Mouse (Mus musculus): Measurements from ENCODE around the gene Hnf1a. TPM values are rescaled to one million over a fixed set of nuclear protein-coding genes. Genes with fewer than 3 reads are reported as not detected.

The Hnf1a gene
- polyA plus RNA-seq, 1 experiment from 2014 or later = 0.07 TPM

DNA sequence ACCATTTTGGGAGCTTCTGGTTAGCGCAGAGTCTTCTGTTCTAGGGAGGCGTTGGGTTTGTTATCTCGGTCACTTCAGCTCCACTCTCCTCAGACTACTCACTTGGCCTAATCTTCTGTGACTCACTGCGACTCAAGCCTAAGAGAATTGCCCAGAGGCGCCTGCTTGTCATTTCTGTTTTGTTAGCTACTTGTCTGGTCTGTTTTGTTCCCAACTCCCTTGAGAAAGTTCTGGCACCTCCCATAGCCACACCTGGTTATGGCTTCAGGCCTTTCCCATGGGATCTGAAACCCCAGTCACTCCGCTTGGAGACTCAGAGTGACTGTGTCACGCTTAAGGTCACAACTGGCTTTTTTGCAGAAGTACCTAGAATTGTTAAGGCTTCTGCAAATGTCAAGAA is 37.4 kb upstream of the Hnf1a start:
- H3K4me1 ChIP-seq = peaks cover 39% of the 10 kb centered on the region
- no peaks in the 10 kb centered on the region for H3K27me3 ChIP-seq
- no peak for ATAC-seq (ENCODE audit: insufficient number of reproducible peaks, low FRiP score, low TSS enrichment, low read depth)
- WGBS = 74% methylated on average over 7 of the region's 7 CpGs
- no peak overlapping the region for H3K9ac ChIP-seq
- no peak overlapping the region for H3K4me3 ChIP-seq (replicated peaks)
- no peaks in the 10 kb centered on the region for H3K9me3 ChIP-seq (replicated peaks)
- H3K36me3 ChIP-seq = no peaks in the 10 kb centered on the region
- no peak overlapping the region for H3K4me2 ChIP-seq (replicated peaks)
- peak overlapping the region; percentile 89 for H3K27ac ChIP-seq (replicated peaks)

- peak overlapping the region; percentile 89 for H3K27ac ChIP-seq (replicated peaks)
- H3K4me2 ChIP-seq (replicated peaks) = no peak overlapping the region
- no peaks in the 10 kb centered on the region for H3K27me3 ChIP-seq
- ATAC-seq (ENCODE audit: insufficient number of reproducible peaks, low FRiP score, low TSS enrichment, low read depth) = no peak
- 73% methylated on average over 5 of the region's 5 CpGs for WGBS
- no peak overlapping the region for H3K9ac ChIP-seq
- H3K36me3 ChIP-seq = no peaks in the 10 kb centered on the region
- no peak overlapping the region for H3K4me3 ChIP-seq (replicated peaks)
- peaks cover 36% of the 10 kb centered on the region for H3K4me1 ChIP-seq
- no peaks in the 10 kb centered on the region for H3K9me3 ChIP-seq (replicated peaks)
Observed at GRCm38 (mm10) chr5:115007768-115008167, 36.9 kb upstream of the Hnf1a start.

DNA sequence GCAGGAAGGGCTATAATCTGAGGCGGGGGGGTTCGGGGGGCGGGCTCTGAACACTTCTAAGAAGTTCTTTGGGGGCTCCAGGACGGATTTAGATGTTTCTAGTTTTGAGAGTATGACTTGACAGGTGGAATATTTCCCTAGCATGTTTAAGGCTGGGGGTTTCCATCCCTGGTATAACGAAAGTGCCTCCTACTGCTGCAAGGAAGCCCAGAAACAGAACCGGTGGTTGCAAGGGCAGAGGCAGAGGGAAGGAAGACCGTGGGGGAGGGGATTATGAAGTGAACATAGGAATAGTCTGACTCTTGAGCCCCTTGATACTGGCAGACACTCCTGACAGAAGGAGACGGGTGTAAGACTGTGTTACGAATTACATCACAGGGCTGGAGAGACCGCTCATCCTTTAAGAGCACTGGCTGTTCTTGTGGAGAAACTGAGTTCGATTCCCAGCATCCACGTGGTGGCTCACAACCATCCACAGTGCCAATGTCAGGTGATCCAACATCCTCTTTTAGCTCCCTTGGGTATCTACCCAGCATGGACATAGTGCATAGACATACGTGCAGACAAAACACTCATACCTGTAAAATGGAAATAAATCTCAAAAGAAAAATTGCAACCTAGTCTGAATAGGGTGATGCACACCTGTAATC is 32.5 kb upstream of the Hnf1a start:
- Histone ChIP-seq H3K4me2 (replicated peaks) (no peak overlapping the region), H3K27ac (replicated peaks) (no peak overlapping the region), H3K9me3 (replicated peaks) (no peaks in the 10 kb centered on the region), H3K9ac (no peak overlapping the region), H3K36me3 (no peaks in the 10 kb centered on the region), H3K27me3 (no peaks in the 10 kb centered on the region), H3K4me1 (peaks cover 27% of the 10 kb centered on the region), H3K4me3 (replicated peaks) (no peak overlapping the region)
- 72% methylated on average over 13 of the region's 13 CpGs for WGBS
- ATAC-seq (ENCODE audit: insufficient number of reproducible peaks, low FRiP score, low TSS enrichment, low read depth) = no peak

DNA sequence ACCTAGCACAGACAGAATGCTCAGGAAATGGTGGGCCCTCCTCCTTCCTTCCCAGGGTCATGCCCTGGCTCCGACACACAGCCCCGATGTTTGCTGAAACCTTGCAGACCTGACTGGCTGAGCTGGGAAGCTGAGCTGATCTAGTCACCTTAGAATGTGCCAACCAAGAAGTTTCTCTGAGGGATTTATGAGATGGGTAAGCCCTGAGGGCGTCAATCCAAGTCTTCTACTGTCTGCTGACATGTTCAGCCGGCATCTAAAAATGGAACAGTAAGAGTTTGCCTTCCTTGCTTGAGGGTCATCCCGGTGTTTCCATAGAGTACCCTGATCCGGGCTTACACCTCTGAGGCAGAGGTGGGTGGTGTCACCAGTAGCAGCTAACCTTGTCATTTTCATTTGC is 31.9 kb upstream of the Hnf1a start:
- WGBS = 66% methylated on average over 6 of the region's 6 CpGs
- Histone ChIP-seq H3K9me3 (replicated peaks) (no peaks in the 10 kb centered on the region), H3K4me2 (replicated peaks) (no peak overlapping the region), H3K27ac (replicated peaks) (no peak overlapping the region), H3K9ac (no peak overlapping the region), H3K4me3 (replicated peaks) (no peak overlapping the region), H3K27me3 (no peaks in the 10 kb centered on the region), H3K36me3 (no peaks in the 10 kb centered on the region), H3K4me1 (peaks cover 24% of the 10 kb centered on the region)
- ATAC-seq (ENCODE audit: insufficient number of reproducible peaks, low FRiP score, low TSS enrichment, low read depth) = no peak

DNA sequence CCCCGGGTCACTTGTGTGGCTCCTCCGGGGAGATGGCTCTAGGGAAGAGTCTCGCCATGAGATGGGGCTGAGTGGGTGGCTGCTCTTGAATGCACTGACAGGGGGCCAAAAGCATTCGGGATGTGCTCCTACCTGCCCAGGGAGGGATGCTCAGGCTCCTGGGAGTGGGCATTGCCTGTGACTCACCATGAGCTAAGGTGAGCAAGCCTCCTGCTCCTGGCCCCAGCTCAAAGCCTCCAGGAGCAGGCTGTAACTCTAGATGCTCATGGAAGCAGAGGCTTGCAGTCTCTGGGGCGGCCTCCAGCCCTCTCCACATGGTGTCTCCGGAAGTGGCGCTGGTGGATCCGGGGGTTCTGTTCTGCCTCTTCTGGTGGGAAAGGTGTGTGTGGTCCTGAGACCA is 30.6 kb upstream of the Hnf1a start:
- Histone ChIP-seq H3K9me3 (replicated peaks) (no peaks in the 10 kb centered on the region), H3K27ac (replicated peaks) (peak overlapping the region; percentile 71), H3K9ac (no peak overlapping the region), H3K36me3 (no peaks in the 10 kb centered on the region), H3K4me2 (replicated peaks) (peak overlapping the region; percentile 3; the same call in 1 of the 2 replicates), H3K27me3 (no peaks in the 10 kb centered on the region), H3K4me1 (peaks cover 13% of the 10 kb centered on the region; the same call in 1 of the 2 replicates), H3K4me3 (replicated peaks) (no peak overlapping the region)
- WGBS = 39% methylated on average over 8 of the region's 8 CpGs
- peak; percentile 17; the same call in 1 of the 2 replicates for ATAC-seq (ENCODE audit: insufficient number of reproducible peaks, low FRiP score, low TSS enrichment, low read depth)

DNA sequence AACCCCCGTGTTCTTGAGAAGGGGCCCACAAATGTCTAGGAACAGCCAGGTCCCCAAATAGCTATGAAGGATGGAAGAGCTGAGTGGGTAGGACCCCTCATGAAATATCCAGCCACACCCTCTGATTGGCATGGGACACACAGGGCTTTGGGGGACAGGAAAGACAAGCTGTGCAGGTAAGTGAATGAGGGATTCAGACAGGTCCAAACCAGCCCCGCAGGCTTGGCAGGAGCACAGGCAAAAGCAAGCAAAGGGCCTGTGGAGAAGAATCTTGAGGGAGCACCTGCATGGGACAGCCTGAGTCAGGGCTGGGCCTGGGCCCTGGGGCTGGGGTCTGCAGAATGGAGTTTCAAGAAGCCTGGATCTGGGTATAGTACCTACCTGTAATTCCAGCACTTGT is 29.6 kb upstream of the Hnf1a start:
- Histone ChIP-seq H3K4me3 (replicated peaks) (no peak overlapping the region), H3K27me3 (no peaks in the 10 kb centered on the region), H3K9ac (no peak overlapping the region), H3K4me2 (replicated peaks) (no peak overlapping the region), H3K9me3 (replicated peaks) (no peaks in the 10 kb centered on the region), H3K4me1 (peaks cover 13% of the 10 kb centered on the region; the same call in 1 of the 2 replicates), H3K36me3 (no peaks in the 10 kb centered on the region), H3K27ac (replicated peaks) (peak overlapping the region; percentile 71)
- 66% methylated on average over 2 of the region's 2 CpGs for WGBS
- ATAC-seq (ENCODE audit: insufficient number of reproducible peaks, low FRiP score, low TSS enrichment, low read depth) = no peak

DNA sequence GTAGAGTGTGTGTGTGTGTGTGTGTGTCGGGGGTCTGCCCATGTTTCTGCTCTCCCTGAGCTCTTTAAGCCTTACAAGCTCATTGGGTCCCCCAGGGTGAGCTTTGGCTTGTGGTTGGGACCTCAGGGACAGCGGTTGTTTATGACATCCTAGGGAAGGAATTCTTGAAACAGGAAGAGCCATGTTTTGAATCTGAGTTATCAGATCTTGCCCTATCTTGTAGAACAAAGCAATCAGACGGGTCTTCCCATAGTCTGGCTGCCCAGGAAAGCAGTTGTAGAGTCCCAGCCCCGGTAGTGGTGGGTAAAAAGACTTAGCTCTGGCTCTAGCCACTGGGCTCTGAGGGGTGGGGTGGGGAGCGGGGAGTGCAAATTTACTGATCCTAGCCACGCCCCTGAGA is 26.4 kb upstream of the Hnf1a start:
- Histone ChIP-seq H3K36me3 (no peaks in the 10 kb centered on the region), H3K27me3 (no peaks in the 10 kb centered on the region), H3K9ac (no peak overlapping the region), H3K4me3 (replicated peaks) (no peak overlapping the region), H3K4me1 (0 out of 2 replicates have a peak, but pooled peaks cover 8% of the 10 kb centered on the region), H3K27ac (replicated peaks) (no peak overlapping the region), H3K9me3 (replicated peaks) (no peaks in the 10 kb centered on the region), H3K4me2 (replicated peaks) (no peak overlapping the region)
- no peak for ATAC-seq (ENCODE audit: insufficient number of reproducible peaks, low FRiP score, low TSS enrichment, low read depth)
- 58% methylated on average over 6 of the region's 6 CpGs for WGBS

- Histone ChIP-seq H3K4me3 (replicated peaks) (no peak overlapping the region), H3K27ac (replicated peaks) (no peak overlapping the region), H3K4me2 (replicated peaks) (no peak overlapping the region), H3K9me3 (replicated peaks) (no peaks in the 10 kb centered on the region), H3K36me3 (no peaks in the 10 kb centered on the region), H3K4me1 (0 out of 2 replicates have a peak, but pooled peaks cover 4% of the 10 kb centered on the region), H3K27me3 (no peaks in the 10 kb centered on the region), H3K9ac (no peak overlapping the region)
- WGBS = 81% methylated on average over 16 of the region's 16 CpGs
- no peak for ATAC-seq (ENCODE audit: insufficient number of reproducible peaks, low FRiP score, low TSS enrichment, low read depth)
Observed at GRCm38 (mm10) chr5:114996447-114996846, 25.6 kb upstream of the Hnf1a start.

GRCm38 (mm10) chr5:114985074-114985473 is 14.2 kb upstream of the Hnf1a start:
- no peaks in the 10 kb centered on the region for H3K27me3 ChIP-seq
- H3K4me2 ChIP-seq (replicated peaks) = no peak overlapping the region
- no peak for ATAC-seq (ENCODE audit: insufficient number of reproducible peaks, low FRiP score, low TSS enrichment, low read depth)
- H3K9ac ChIP-seq = no peak overlapping the region
- H3K9me3 ChIP-seq (replicated peaks) = no peaks in the 10 kb centered on the region
- H3K4me1 ChIP-seq = peaks cover 8% of the 10 kb centered on the region
- no peaks in the 10 kb centered on the region for H3K36me3 ChIP-seq
- H3K4me3 ChIP-seq (replicated peaks) = no peak overlapping the region
- H3K27ac ChIP-seq (replicated peaks) = no peak overlapping the region

DNA sequence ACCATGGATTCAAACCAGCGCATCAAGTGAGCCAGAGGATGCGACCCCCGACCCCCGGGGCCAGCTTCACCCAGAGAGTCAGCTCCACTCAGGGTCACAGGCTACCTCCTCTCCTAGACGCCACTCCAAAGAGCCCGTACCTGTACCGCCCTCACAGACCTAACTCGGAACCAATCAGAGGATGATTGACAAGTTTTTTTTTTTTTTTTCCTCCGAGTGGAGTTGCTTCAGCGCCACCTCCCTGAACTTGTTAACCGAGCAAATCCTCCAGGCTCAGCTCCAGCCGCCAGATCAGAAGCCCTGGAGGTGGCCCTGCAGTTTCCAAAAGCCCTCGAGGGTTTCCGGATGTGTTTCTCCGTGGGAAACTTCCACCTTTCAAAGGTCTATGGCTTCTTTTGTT is 11.1 kb upstream of the Hnf1a start:
- H3K9ac ChIP-seq = no peak overlapping the region
- no peak overlapping the region for H3K4me3 ChIP-seq (replicated peaks)
- H3K27ac ChIP-seq (replicated peaks) = no peak overlapping the region
- no peaks in the 10 kb centered on the region for H3K9me3 ChIP-seq (replicated peaks)
- no peak for ATAC-seq (ENCODE audit: insufficient number of reproducible peaks, low FRiP score, low TSS enrichment, low read depth)
- H3K4me2 ChIP-seq (replicated peaks) = no peak overlapping the region
- H3K4me1 ChIP-seq = peaks cover 22% of the 10 kb centered on the region
- no peaks in the 10 kb centered on the region for H3K27me3 ChIP-seq
- WGBS = 48% methylated on average over 15 of the region's 15 CpGs
- no peaks in the 10 kb centered on the region for H3K36me3 ChIP-seq

DNA sequence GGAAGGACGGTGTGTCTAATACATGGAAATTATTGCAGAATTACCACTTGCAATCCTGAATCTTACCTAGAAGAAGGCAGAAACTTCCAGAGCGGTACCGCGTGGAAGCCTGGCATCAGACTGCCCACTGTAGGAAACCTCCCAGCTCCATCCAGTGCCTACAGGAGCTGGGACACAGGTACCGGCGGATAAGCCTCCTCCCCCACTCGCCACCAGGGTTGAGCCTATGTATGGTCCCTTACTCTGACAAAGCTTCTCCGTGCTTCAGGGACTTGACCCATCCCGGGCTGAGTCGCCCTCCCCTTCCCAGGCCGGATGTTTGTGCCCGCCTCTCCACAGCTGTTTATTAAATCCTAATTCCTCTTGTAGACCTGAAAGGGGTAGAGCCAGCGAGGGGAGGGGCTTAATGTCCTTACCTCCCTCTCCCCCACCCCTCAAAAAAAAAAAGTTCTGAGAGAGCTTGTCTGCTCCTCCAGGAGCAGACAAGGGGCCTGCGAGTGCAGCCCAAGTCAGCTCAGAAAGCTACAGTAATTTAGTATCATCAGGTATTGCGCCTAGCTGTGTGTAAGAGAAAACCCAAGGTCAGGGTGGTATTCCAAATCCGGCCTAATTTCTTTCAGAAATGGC is 9.3 kb upstream of the Hnf1a start:
- Histone ChIP-seq H3K9ac (peak overlapping the region; percentile 35; the same call in 1 of the 2 replicates), H3K4me1 (peaks cover 19% of the 10 kb centered on the region), H3K4me2 (replicated peaks) (peak overlapping the region; percentile 92), H3K36me3 (no peaks in the 10 kb centered on the region), H3K27ac (replicated peaks) (peak overlapping the region; percentile 76), H3K9me3 (replicated peaks) (no peaks in the 10 kb centered on the region), H3K27me3 (no peaks in the 10 kb centered on the region), H3K4me3 (replicated peaks) (peak overlapping the region; percentile 46)
- 23% methylated on average over 16 of the region's 16 CpGs for WGBS
- ATAC-seq (ENCODE audit: insufficient number of reproducible peaks, low FRiP score, low TSS enrichment, low read depth) = 0 out of 2 replicates have a peak, but pooled peaks have one; percentile 25

All from embryonic facial prominence, embryonic 15.5 days (tissue).